Mouse (Mus musculus): Measurements from ENCODE around the gene Hoxd4. TPM values are rescaled to one million over a fixed set of nuclear protein-coding genes. Genes with fewer than 3 reads are reported as not detected.

Gene Hoxd4
- total RNA-seq, 2 experiments from 2014 or later, result 1.4 to 2.7 TPM

- intact Hi-C loops (cut with DNase I; ENCODE audit: low total_unique reads), result loop anchor here (5.0 kb wide), 3 partner anchors 264 to 609 kb away; no protein-coding TSS in a partner anchor
- DNase-seq, result no peak
Measured at GRCm38 (mm10) chr2:74703317-74703716, 8.4 kb upstream of the Hoxd4 start.

- intact Hi-C loops (cut with DNase I; ENCODE audit: low total_unique reads), result loop anchor here (2.0 to 5.0 kb wide), 4 partner anchors 263 to 608 kb away; no protein-coding TSS in a partner anchor
- DNase-seq, result no peak
Measured at GRCm38 (mm10) chr2:74703720-74704392, 7.9 kb upstream of the Hoxd4 start.

GRCm38 (mm10) chr2:74704393-74704998 lies 7.2 kb upstream of the Hoxd4 start, which contains the start of gene Hoxd8:
Gene Hoxd8, plus strand, starts transcription at chr2:74704615.
- DNase-seq, result peak; percentile 84
- intact Hi-C loops (cut with DNase I; ENCODE audit: low total_unique reads), result loop anchor here (2.0 to 5.0 kb wide), 4 partner anchors 263 to 608 kb away; no protein-coding TSS in a partner anchor

- no peak for DNase-seq
- intact Hi-C loops (cut with DNase I; ENCODE audit: low total_unique reads), result loop anchor here (2.0 to 5.0 kb wide), 4 partner anchors 262 to 607 kb away; no protein-coding TSS in a partner anchor
Measured at GRCm38 (mm10) chr2:74704999-74705466, 6.7 kb upstream of the Hoxd4 start.

- no peak for DNase-seq
- intact Hi-C loops (cut with DNase I; ENCODE audit: low total_unique reads), result loop anchor here (2.0 kb wide), 1 partner anchor 347 kb away; no protein-coding TSS in a partner anchor
Measured at GRCm38 (mm10) chr2:74705467-74706089, 6.2 kb upstream of the Hoxd4 start.

GRCm38 (mm10) chr2:74706393-74706960 lies 5.3 kb upstream of the Hoxd4 start:
- DNase-seq, result no peak
- intact Hi-C loops (cut with DNase I; ENCODE audit: low total_unique reads), result no loop called here

GRCm38 (mm10) chr2:74707599-74707998 lies 4.1 kb upstream of the Hoxd4 start:
- intact Hi-C loops (cut with DNase I; ENCODE audit: low total_unique reads), result no loop called here
- no peak for DNase-seq

- no peak for DNase-seq
- intact Hi-C loops (cut with DNase I; ENCODE audit: low total_unique reads), result no loop called here
Measured at GRCm38 (mm10) chr2:74708676-74709075, 3.1 kb upstream of the Hoxd4 start.

- DNase-seq, result no peak
- intact Hi-C loops (cut with DNase I; ENCODE audit: low total_unique reads), result loop anchor here (10.0 kb wide), 1 partner anchor 885 kb away; no protein-coding TSS in a partner anchor
Measured at GRCm38 (mm10) chr2:74709465-74710419, 2.0 kb upstream of the Hoxd4 start.

- intact Hi-C loops (cut with DNase I; ENCODE audit: low total_unique reads), result loop anchor here (10.0 kb wide), 1 partner anchor 884 kb away; no protein-coding TSS in a partner anchor
- DNase-seq, result no peak
Measured at GRCm38 (mm10) chr2:74710929-74711543, 693 bp upstream of the Hoxd4 start.

GRCm38 (mm10) chr2:74713239-74714150 lies 1.8 kb downstream of the Hoxd4 start:
- intact Hi-C loops (cut with DNase I; ENCODE audit: low total_unique reads), result loop anchor here (10.0 kb wide), 1 partner anchor 881 kb away; no protein-coding TSS in a partner anchor

GRCm38 (mm10) chr2:74714156-74714789 lies 2.5 kb downstream of the Hoxd4 start:
- DNase-seq, result no peak
- intact Hi-C loops (cut with DNase I; ENCODE audit: low total_unique reads), result loop anchor here (10.0 kb wide), 1 partner anchor 881 kb away; no protein-coding TSS in a partner anchor

More at GRCm38 (mm10) chr2:74713239-74714150, 1.8 kb downstream of the Hoxd4 start:
- DNase-seq, result no peak

GRCm38 (mm10) chr2:74714881-74715280 lies 3.2 kb downstream of the Hoxd4 start:
- DNase-seq, result no peak
- intact Hi-C loops (cut with DNase I; ENCODE audit: low total_unique reads), result loop anchor here (5.0 to 10.0 kb wide), 2 partner anchors 342 to 880 kb away; no protein-coding TSS in a partner anchor

GRCm38 (mm10) chr2:74715504-74716241 lies 3.9 kb downstream of the Hoxd4 start:
- intact Hi-C loops (cut with DNase I; ENCODE audit: low total_unique reads), result loop anchor here (2.0 to 10.0 kb wide), 3 partner anchors 247 to 879 kb away; no protein-coding TSS in a partner anchor
- DNase-seq, result peak; percentile 91

GRCm38 (mm10) chr2:74720384-74720783 lies 8.7 kb downstream of the Hoxd4 start:
- no peak for DNase-seq
- intact Hi-C loops (cut with DNase I; ENCODE audit: low total_unique reads), result no loop called here

Measured in gastrocnemius, postnatal 14 days (tissue).